Mouse (Mus musculus) kidney, embryonic 15.5 days (tissue): ENCODE results near the gene Cers2. TPM values are rescaled to one million over a fixed set of nuclear protein-coding genes. Genes with fewer than 3 reads are reported as not detected.

Experiments used
- ATAC-seq: fragments of 200-750 bp; cut with Nextera tagmentation; replicated peaks from 2 replicates; pipeline ENCODE4 v1.8.0; 2017; ENCODE audit warnings: moderate TSS enrichment; ENCODE audit not compliant: low FRiP score
- H3K27ac ChIP-seq: fragments of 300-500 bp; sonication (generic); 2 replicates; pipeline ENCODE4 v1.5.1; 2015; ENCODE audit warnings: mild to moderate bottlenecking, inconsistent platforms
- H3K27me3 ChIP-seq: fragments of 300-500 bp; sonication (generic); 2 replicates; pipeline ENCODE4 v1.6.1; 2015; ENCODE audit warnings: inconsistent platforms
- H3K36me3 ChIP-seq: fragments of 300-500 bp; sonication (generic); 2 replicates; pipeline ENCODE4 v1.6.1; 2015; ENCODE audit warnings: inconsistent platforms
- H3K4me1 ChIP-seq: fragments of 300-500 bp; sonication (generic); 2 replicates; pipeline ENCODE4 v1.6.1; 2015; ENCODE audit warnings: inconsistent platforms
- H3K4me2 ChIP-seq: fragments of 300-500 bp; sonication (generic); 2 replicates; pipeline ENCODE4 v1.6.1; 2015; ENCODE audit warnings: moderate library complexity, mild to moderate bottlenecking, inconsistent platforms
- H3K4me3 ChIP-seq: fragments of 300-500 bp; sonication (generic); replicated peaks from 2 replicates; pipeline ENCODE4 v1.5.1; 2015; ENCODE audit warnings: mild to moderate bottlenecking, inconsistent platforms
- H3K9ac ChIP-seq: fragments of 300-500 bp; sonication (generic); 2 replicates; pipeline ENCODE4 v1.6.1; 2015; ENCODE audit warnings: mild to moderate bottlenecking, inconsistent platforms
- H3K9me3 ChIP-seq: fragments of 300-500 bp; sonication (generic); replicated peaks from 2 replicates; pipeline ENCODE4 v1.6.1; 2016; ENCODE audit warnings: inconsistent platforms
- WGBS: fragments of 180-500 bp; shearing (Covaris S2); methylation state at CpG from one replicate; pipeline ENCODE4 v1.1.7; 2015; ENCODE audit warnings: mixed read lengths; 5-methylcytosine and 5-hydroxymethylcytosine counted together
- polyA plus RNA-seq: library from polyadenylated mRNA; unstranded; fragments of >200 nt; fragmentation: Nextera tagmentation; extraction: Ambion mirVana; gene quantifications from 2 replicates; pipeline ENCODE4 v1.2.1, GENCODE M21; 2015

The Cers2 gene
- polyA plus RNA-seq, 1 experiment from 2014 or later: 181 TPM

DNA sequence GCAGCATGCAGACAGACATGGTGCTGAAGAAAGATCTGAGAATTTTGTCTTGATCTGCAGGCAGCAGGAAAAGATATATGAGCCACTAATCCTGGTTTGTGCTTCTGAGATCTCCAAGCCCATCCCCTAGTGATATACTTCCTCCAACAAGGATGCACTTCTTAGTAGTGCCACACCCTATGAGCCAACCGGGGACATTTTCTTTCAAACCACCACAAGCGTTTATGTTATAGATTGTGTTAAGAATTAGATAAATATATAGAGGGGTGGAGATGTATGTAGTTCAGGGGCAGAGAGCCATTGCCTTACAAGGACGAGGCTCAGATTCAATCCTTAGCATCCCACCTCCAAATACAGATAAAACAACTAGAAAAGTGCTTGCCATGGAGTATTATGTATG is 4.1 kb upstream of the Cers2 start:
- no peak overlapping the region for H3K4me3 ChIP-seq
- no peak overlapping the region for H3K4me2 ChIP-seq
- no peak overlapping the region for H3K27ac ChIP-seq
- no peaks in the 10 kb centered on the region for H3K9me3 ChIP-seq
- ATAC-seq: no peak
- WGBS: 75% methylated on average over 3 of the region's 3 CpGs
- no peaks in the 10 kb centered on the region for H3K27me3 ChIP-seq
- no peak overlapping the region for H3K9ac ChIP-seq
- peaks cover 26% of the 10 kb centered on the region for H3K4me1 ChIP-seq
- H3K36me3 ChIP-seq: no peaks in the 10 kb centered on the region

DNA sequence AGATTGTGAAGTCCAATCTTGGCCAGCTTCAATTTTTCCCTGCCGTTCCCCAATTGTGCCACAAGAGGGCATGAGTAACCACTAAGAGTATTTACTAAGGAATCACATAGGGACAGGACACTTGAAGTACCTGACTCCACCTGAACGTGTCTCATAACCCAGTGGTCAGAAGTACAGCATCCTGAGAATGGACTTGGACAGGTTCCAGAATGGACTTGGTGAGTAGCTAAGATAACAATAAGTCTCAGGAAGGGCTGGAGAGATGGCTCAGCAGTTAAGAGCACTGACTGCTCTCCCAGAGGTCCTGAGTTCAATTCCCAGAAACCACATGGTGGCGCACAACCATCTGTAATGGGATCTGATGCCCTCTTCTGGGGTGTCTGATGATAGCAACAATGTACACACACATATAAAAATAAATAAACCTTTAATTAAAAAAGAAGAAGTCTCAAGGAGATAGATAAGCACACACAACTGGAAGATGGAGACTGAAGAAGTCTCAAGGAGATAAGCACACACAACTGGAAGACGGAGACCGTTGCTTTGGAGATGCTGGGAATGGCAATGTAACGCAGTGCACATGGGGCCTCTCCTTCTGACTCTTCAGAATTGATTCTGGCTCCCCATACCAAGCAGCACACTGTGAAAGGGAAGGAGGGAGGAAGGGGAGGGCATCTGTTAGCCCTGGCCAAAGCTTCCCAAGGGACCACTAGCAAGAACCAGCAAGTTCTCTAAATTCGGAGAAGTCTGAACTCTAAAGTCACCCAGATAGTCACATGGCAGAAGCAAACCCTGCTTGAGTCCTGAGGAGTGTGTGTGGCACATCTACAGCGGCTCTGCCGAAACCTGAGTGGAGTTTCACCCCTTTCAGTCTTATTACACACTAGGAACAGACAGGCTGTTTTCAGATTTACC is 3.4 kb upstream of the Cers2 start:
- Histone ChIP-seq H3K4me3 (no peak overlapping the region), H3K9me3 (no peaks in the 10 kb centered on the region), H3K4me2 (no peak overlapping the region), H3K9ac (no peak overlapping the region), H3K27ac (no peak overlapping the region), H3K4me1 (peaks cover 33% of the 10 kb centered on the region), H3K36me3 (no peaks in the 10 kb centered on the region), H3K27me3 (no peaks in the 10 kb centered on the region)
- 67% methylated on average over 9 of the region's 9 CpGs for WGBS
- ATAC-seq: no peak

DNA sequence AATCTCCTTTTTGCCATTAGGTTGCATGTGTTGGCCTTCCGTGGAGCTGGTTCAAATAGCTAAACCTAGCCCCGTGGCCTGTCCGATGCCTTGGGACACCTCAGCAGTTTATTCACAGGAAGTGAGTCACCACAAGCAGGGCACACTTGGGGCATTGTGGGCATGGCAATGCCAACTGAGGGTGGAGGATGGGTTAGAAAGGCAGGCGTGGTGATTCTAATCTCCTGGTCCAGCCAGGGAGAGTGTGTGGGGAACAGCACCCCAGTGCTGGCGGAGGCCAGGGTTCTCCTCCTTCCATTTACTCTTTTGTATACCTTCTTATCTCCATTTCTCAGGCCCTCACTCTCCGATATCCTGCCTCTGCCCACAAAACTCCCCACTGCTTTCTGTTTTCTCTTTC is 2.0 kb upstream of the Cers2 start:
- Histone ChIP-seq H3K4me3 (no peak overlapping the region), H3K9me3 (no peaks in the 10 kb centered on the region), H3K36me3 (no peaks in the 10 kb centered on the region), H3K27ac (no peak overlapping the region), H3K9ac (no peak overlapping the region), H3K4me2 (no peak overlapping the region), H3K4me1 (peaks cover 35% of the 10 kb centered on the region), H3K27me3 (no peaks in the 10 kb centered on the region)
- no peak for ATAC-seq
- WGBS: 74% methylated on average over 6 of the region's 6 CpGs

DNA sequence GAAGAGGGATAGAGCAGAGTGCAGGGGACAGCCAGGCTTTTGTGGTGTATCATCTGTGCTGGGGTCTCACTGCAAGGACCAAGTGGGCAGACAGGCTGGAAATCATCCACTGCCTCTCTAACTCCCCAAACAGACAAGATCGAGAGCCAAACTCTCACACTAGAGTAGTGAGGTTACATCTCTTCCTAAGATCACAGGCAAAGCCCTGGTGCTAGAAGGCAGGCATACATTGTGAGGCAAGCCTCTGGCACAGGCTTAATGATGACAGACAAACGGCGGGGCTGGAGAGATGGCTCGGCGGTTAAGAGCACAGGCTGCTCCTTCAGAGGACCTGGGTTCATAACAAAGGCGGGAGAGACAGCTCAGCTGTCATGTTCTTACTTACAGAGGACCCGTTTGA is 1.1 kb upstream of the Cers2 start:
- H3K9me3 ChIP-seq: no peaks in the 10 kb centered on the region
- H3K4me2 ChIP-seq: no peak overlapping the region
- no peaks in the 10 kb centered on the region for H3K36me3 ChIP-seq
- H3K27ac ChIP-seq: no peak overlapping the region
- 49% methylated on average over 7 of the region's 7 CpGs for WGBS
- ATAC-seq: no peak
- H3K9ac ChIP-seq: no peak overlapping the region
- H3K4me1 ChIP-seq: peaks cover 42% of the 10 kb centered on the region
- H3K27me3 ChIP-seq: no peaks in the 10 kb centered on the region
- H3K4me3 ChIP-seq: no peak overlapping the region

DNA sequence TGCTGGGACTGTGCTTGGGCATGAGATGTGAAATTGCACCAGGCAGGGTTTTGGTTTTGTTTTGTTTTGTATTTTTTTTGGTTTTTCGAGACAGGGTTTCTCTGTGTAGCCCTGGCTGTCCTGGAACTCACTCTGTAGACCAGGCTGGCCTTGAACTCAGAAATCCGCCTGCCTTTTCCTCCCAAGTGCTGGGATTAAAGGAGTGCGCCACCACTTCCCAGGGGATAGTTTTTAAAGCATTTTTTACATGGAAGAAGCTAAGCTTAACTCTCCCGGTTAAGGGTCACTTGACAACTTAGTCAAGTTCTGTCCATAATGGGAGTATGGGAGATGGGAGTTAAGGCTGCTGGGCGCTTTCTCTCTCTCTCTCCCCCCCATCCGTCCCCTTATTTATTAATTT is 516 bp upstream of the Cers2 start:
- no peak for ATAC-seq
- peaks cover 48% of the 10 kb centered on the region for H3K4me1 ChIP-seq
- H3K4me2 ChIP-seq: peak overlapping the region; percentile 87
- H3K4me3 ChIP-seq: peak overlapping the region; percentile 80
- 71% methylated on average over 6 of the region's 6 CpGs for WGBS
- peak overlapping the region; percentile 95; the same call in 1 of the 2 replicates for H3K9ac ChIP-seq
- peak overlapping the region; percentile 91; the same call in 1 of the 2 replicates for H3K27ac ChIP-seq
- H3K36me3 ChIP-seq: no peaks in the 10 kb centered on the region
- no peaks in the 10 kb centered on the region for H3K9me3 ChIP-seq
- H3K27me3 ChIP-seq: no peaks in the 10 kb centered on the region

DNA sequence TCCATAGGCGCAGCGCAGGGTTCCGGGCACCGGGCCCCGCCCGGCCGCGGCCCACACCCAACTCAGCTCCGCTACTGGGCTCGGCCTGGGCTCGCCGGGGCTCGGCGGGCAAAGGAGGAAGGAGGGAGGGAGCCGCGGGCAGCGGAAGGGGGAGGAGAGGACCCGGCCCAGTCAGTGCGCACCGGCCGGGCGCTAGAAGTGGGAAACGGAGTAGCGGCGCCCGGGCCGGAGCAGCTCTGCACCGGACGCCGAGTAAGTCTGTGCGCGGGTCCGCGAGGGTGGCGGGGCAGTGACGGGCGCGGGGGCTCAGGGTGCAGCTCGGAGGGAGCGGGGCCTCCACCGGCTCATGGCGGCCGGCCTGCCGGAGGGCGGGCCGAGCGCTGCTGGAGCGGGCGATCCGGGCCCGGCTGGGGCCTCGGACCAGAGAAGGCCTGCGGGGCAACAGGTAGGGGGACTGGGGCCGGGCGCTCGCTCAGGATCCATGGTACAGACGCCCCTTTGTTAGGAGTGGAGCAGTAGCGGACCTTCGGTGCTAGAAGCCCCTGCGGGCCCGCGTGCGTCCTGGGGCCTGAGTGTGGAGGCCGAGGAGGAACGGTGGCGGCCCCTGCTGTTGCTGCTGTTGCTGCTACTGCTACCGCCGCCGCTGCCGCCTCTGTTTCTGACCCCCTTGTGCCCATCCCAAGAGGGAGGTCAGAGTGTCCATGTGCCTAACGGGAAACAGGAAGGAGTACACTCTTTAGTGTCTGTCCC is 678 bp downstream of the Cers2 start:
- under 1% methylated on average over 71 of the region's 71 CpGs for WGBS
- H3K27me3 ChIP-seq: no peaks in the 10 kb centered on the region
- peak; percentile 93 for ATAC-seq

DNA sequence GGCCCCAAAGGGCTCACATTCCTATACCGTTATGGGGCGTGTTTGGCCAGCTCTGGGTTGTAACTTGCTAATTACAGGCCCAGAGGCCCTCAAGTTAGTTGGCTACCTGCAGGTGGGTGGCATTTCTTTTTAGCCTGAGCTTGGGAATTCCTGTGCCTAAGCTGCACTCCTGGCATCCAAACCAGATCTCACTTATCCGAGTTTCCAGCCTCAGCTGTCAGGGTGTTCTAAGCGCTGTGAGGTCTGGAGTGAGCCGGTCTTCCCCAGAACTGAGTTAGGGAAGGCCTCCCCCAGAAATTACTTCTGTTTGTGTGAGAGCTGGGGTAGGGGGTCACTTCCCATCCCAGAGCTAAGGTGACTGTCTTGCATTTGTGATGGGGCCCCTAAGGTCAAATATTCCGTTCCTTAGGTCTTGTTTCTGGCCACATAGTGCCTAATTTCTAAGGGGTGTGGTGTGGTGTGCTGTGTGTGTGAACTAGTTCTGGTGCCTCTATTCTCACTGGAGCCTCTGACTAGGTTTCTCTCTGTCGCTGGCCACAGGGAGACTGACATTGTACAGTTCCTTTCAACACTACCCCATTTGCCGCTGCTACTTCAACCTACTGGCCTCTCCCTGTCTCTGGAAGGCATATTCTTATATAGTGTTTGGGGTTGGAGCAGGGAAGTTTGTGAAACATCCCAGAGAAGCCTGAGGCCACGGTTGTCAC is 1.4 kb downstream of the Cers2 start:
- Histone ChIP-seq H3K9ac (peak overlapping the region; percentile 95), H3K9me3 (no peaks in the 10 kb centered on the region), H3K4me2 (peak overlapping the region; percentile 87), H3K36me3 (peaks cover 14% of the 10 kb centered on the region), H3K4me3 (peak overlapping the region; percentile 80), H3K4me1 (peaks cover 51% of the 10 kb centered on the region), H3K27ac (peak overlapping the region; percentile 91), H3K27me3 (no peaks in the 10 kb centered on the region)
- no peak for ATAC-seq
- WGBS: 13% methylated on average over 9 of the region's 9 CpGs

More for the DNA sequence above, 678 bp downstream of the Cers2 start:
- peaks cover 51% of the 10 kb centered on the region for H3K4me1 ChIP-seq
- peak overlapping the region; percentile 95 for H3K9ac ChIP-seq
- peak overlapping the region; percentile 87 for H3K4me2 ChIP-seq
- no peaks in the 10 kb centered on the region for H3K9me3 ChIP-seq
- peak overlapping the region; percentile 80 for H3K4me3 ChIP-seq
- peaks cover 6% of the 10 kb centered on the region for H3K36me3 ChIP-seq
- H3K27ac ChIP-seq: peak overlapping the region; percentile 91

DNA sequence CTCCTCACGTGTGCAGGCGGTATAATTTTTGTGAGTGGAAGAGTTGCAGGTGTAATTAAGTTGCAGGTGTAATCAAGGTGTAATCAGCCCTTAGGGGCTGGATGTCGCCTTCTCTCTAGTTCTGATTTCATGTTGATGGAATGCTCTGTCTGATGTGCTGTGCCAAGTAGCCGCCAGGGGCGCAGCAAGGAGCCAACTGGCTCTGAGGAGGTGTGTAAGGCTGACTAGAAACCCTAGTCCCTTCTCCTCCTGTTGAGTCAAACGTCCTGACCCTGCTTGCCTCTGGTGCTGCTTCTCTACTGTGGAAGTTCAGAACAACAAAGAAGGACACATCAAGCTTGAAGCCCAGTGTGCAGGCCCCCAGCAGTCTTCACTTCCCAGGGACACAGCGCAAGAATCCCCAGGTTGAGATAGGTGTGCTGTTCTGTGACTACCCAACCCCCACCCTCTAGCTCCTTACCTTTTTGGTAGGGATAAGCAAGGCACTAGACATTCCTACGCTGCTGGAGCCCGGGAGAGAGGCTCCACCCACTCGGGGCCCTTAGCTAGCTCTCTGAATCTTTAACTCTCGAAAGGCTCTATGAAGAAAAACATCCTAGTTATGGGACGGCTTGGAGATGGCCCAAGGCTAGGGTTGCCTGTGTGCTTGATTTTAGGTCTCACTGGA is 3.0 kb downstream of the Cers2 start:
- Histone ChIP-seq H3K36me3 (peaks cover 29% of the 10 kb centered on the region), H3K9ac (0 out of 2 replicates have a peak overlapping the region, but pooled peaks have one; percentile 5), H3K4me2 (peak overlapping the region; percentile 43), H3K9me3 (no peaks in the 10 kb centered on the region), H3K4me3 (peak overlapping the region; percentile 2; the same call in 1 of the 2 replicates), H3K4me1 (peaks cover 49% of the 10 kb centered on the region), H3K27ac (peak overlapping the region; percentile 80), H3K27me3 (no peaks in the 10 kb centered on the region)
- ATAC-seq: peak; percentile 37
- 22% methylated on average over 12 of the region's 12 CpGs for WGBS

DNA sequence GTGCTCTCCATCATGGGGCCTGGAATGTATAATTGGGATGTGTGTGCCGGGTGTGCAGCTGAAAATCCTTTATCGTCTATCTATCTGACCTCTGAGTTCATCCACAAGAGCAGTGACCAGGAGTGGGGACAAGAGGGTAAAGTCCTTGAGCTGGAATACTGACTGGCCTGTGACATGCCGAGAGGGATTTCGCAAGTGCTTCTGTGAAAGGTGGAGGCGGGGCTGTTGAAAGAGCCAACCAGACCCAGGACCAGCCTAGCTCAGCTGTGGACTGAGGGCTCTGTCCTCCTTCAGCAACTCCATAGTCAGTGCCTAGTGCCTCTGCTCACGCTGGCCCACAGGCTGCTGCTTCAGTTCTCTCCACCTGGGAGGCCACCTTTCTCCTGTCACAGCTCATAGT is 4.0 kb downstream of the Cers2 start:
- Histone ChIP-seq H3K27me3 (no peaks in the 10 kb centered on the region), H3K36me3 (peaks cover 39% of the 10 kb centered on the region), H3K9me3 (no peaks in the 10 kb centered on the region), H3K9ac (no peak overlapping the region), H3K27ac (0 out of 2 replicates have a peak overlapping the region, but pooled peaks have one; percentile 2), H3K4me2 (no peak overlapping the region), H3K4me1 (peaks cover 44% of the 10 kb centered on the region), H3K4me3 (no peak overlapping the region)
- WGBS: 54% methylated on average over 6 of the region's 6 CpGs
- ATAC-seq: no peak

DNA sequence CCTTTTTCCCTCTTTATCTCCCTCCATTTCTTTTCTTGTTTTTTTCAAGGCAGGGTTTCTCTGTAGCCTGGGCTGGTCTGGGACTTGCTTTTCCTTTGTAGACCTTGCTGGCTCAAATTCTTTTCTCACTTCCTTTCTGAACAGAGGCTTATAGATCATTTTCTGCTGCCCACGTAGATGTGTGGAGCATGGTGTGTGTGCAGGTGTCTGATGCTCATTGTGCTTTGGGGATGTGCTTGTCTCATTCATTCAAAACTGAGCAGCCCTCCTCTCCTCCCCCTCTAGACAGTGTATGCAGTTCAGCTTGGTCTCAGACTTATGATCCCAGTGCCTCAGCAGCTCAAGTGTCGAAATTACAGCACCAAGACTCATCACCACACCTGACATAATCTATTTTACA is 4.5 kb downstream of the Cers2 start:
- no peak overlapping the region for H3K4me2 ChIP-seq
- peaks cover 45% of the 10 kb centered on the region for H3K36me3 ChIP-seq
- H3K4me1 ChIP-seq: peaks cover 42% of the 10 kb centered on the region
- no peak overlapping the region for H3K9ac ChIP-seq
- WGBS: 66% methylated on average over 2 of the region's 2 CpGs
- no peak for ATAC-seq
- H3K9me3 ChIP-seq: no peaks in the 10 kb centered on the region
- no peak overlapping the region for H3K4me3 ChIP-seq
- no peak overlapping the region for H3K27ac ChIP-seq
- no peaks in the 10 kb centered on the region for H3K27me3 ChIP-seq
